Mouse (Mus musculus) limb, embryonic 11.5 days (tissue): ENCODE measurements around the gene Cldn19. TPM values are rescaled to one million over a fixed set of nuclear protein-coding genes. Genes with fewer than 3 reads are reported as not detected.

Experiments
- ATAC-seq: fragments of 200-750 bp; cut with Nextera tagmentation; 2 replicates; pipeline ENCODE4 v1.8.0; 2017; ENCODE audit warnings: low read depth; ENCODE audit not compliant: insufficient number of reproducible peaks, low FRiP score, low TSS enrichment
- DNase-seq: peaks from one replicate; pipeline ENCODE4 v3.0.0-alpha.2; 2015; ENCODE audit warnings: low spot score
- H3K27ac ChIP-seq: fragments of 300-500 bp; sonication (generic); replicated peaks from 2 replicates; pipeline ENCODE4 v1.5.1; 2014; ENCODE audit warnings: low read depth, mild to moderate bottlenecking, low read length
- H3K27me3 ChIP-seq: fragments of 300-500 bp; sonication (generic); 2 replicates; pipeline ENCODE4 v1.6.1; 2014; ENCODE audit warnings: mild to moderate bottlenecking, low read length, mixed read lengths; ENCODE audit not compliant: control insufficient read depth, insufficient read depth
- H3K36me3 ChIP-seq: fragments of 300-500 bp; sonication (generic); 2 replicates; pipeline ENCODE4 v1.6.1; 2014; ENCODE audit warnings: mild to moderate bottlenecking, low read length, moderate library complexity, mixed read lengths; ENCODE audit not compliant: control insufficient read depth, insufficient read depth
- H3K4me1 ChIP-seq: fragments of 300-500 bp; sonication (generic); 2 replicates; pipeline ENCODE4 v1.6.1; 2014; ENCODE audit warnings: low read length, mixed read lengths; ENCODE audit not compliant: control insufficient read depth, insufficient read depth
- H3K4me2 ChIP-seq: fragments of 300-500 bp; sonication (generic); 2 replicates; pipeline ENCODE4 v1.6.1; 2014; ENCODE audit warnings: low read depth, mild to moderate bottlenecking, moderate library complexity; ENCODE audit not compliant: severe bottlenecking
- H3K4me3 ChIP-seq: fragments of 300-500 bp; sonication (generic); 2 replicates; pipeline ENCODE4 v1.5.1; 2014; ENCODE audit warnings: low read depth, low read length
- H3K9ac ChIP-seq: fragments of 300-500 bp; sonication (generic); 2 replicates; pipeline ENCODE4 v1.6.1; 2014; ENCODE audit warnings: mild to moderate bottlenecking, low read length
- H3K9me3 ChIP-seq: fragments of 300-500 bp; sonication (generic); 2 replicates; pipeline ENCODE4 v1.6.1; 2016; ENCODE audit warnings: low read length; ENCODE audit not compliant: control insufficient read depth
- WGBS: fragments of 180-500 bp; shearing (Covaris S2); extraction: QIAGEN DNeasy Blood & Tissue Kit; methylation state at CpG from one replicate; pipeline ENCODE4 v1.1.7; 2014; 5-methylcytosine and 5-hydroxymethylcytosine counted together
- polyA plus RNA-seq: library from polyadenylated mRNA; unstranded; fragments of >200 nt; fragmentation: Nextera tagmentation; extraction: Ambion mirVana; gene quantifications from 2 replicates; pipeline ENCODE4 v1.2.1, GENCODE M21; 2014

Cldn19 gene
- polyA plus RNA-seq, 1 experiment from 2014 or later: 0.05 TPM

DNA sequence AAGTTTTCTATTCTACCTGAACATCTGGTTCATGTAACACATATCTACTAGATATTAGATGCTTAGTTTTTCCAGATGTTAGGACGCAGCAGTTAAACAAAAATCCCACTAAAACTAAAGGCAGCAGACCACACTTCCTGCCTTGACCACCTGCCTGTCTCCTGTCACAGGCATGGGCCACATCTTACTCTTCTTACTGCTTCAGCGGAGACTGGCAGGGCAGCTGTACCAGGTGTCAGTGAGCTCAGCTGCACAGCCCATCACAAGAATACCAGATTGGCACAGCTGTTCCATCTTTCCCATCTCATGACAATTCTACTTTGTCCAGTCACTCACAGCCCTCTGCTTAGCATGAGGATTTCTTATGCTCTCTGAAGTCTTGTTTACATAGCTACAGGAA lies 42.1 kb downstream of the Cldn19 start:
- H3K4me3 ChIP-seq: no peak overlapping the region
- H3K4me2 ChIP-seq: no peak overlapping the region
- no peak for DNase-seq
- H3K4me1 ChIP-seq: no peaks in the 10 kb centered on the region
- H3K9me3 ChIP-seq: no peaks in the 10 kb centered on the region
- 66% methylated on average over 2 of the region's 2 CpGs for WGBS
- no peaks in the 10 kb centered on the region for H3K27me3 ChIP-seq
- ATAC-seq: no peak
- no peaks in the 10 kb centered on the region for H3K36me3 ChIP-seq
- H3K9ac ChIP-seq: no peak overlapping the region
- no peak overlapping the region for H3K27ac ChIP-seq

DNA sequence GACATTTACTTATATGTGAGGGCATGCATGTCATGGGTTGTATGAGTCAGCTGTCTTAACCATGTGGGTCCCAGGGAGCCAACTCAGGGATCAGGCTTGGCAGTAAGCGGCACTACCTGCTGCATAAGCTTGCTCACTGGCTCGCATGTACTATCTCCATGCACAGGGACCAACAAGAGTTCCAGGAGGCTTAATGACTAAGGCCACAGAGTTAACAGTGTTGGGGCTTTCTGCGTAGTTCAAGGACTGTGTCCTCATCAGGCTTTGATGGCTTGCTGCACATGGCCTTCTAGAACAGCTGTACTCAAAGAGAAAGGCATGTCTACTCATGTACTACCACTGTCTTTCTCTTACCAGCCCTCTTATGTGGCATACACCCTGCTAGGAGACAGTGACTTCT lies 45.5 kb downstream of the Cldn19 start:
- WGBS: 96% methylated on average over 3 of the region's 3 CpGs
- Histone ChIP-seq H3K36me3 (no peaks in the 10 kb centered on the region), H3K27ac (no peak overlapping the region), H3K4me2 (no peak overlapping the region), H3K27me3 (no peaks in the 10 kb centered on the region), H3K4me3 (no peak overlapping the region), H3K4me1 (no peaks in the 10 kb centered on the region), H3K9me3 (no peaks in the 10 kb centered on the region), H3K9ac (no peak overlapping the region)
- ATAC-seq: no peak
- DNase-seq: no peak

DNA sequence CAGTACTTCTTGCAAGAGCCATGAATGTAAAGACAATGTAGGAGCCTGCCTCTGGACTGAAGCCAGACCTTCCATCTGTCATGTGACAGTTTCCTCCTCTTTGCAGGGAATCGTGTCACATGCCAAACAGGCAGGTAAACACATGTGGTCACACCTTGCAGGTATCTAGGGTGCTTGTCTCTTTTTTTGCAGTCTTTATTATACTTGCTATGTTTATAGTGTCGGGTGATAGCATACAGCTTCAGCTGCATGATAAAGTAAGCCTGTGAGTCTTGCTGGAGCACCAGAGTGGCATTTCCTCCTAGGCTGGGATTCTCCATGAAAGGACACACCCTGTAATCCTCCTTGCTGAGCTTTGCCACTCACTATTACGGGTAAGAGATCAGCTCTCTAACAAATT lies 46.6 kb downstream of the Cldn19 start:
- no peaks in the 10 kb centered on the region for H3K4me1 ChIP-seq
- 90% methylated on average over 3 of the region's 3 CpGs for WGBS

DNA sequence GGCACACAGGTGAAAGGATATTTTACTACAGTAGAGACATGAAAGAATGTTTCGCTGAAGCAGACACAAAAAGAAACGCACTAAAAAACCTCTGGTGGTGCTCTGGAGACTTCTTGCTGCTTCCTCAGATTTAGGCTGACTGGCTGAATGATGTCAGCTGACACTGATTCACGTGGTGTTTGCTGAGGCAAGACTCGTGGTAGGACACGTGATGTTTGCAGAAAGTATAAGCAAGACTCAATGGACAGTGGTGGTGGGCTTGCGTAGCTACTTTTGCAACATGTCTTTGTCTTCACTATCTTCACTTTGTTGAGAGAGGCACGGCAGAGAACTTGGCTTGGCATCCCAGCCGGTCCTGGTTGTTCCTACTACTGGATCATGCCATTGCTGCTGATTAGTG lies 48.1 kb downstream of the Cldn19 start:
- no peak overlapping the region for H3K27ac ChIP-seq
- WGBS: 93% methylated on average over 8 of the region's 8 CpGs
- no peaks in the 10 kb centered on the region for H3K36me3 ChIP-seq
- ATAC-seq: no peak
- no peak overlapping the region for H3K9ac ChIP-seq
- H3K9me3 ChIP-seq: no peaks in the 10 kb centered on the region
- H3K4me1 ChIP-seq: no peaks in the 10 kb centered on the region
- H3K4me2 ChIP-seq: no peak overlapping the region
- no peak overlapping the region for H3K4me3 ChIP-seq
- H3K27me3 ChIP-seq: no peaks in the 10 kb centered on the region
- no peak for DNase-seq

More for the DNA sequence above, 46.6 kb downstream of the Cldn19 start:
- H3K27ac ChIP-seq: no peak overlapping the region
- DNase-seq (no peak), ATAC-seq (no peak)
- H3K36me3 ChIP-seq: no peaks in the 10 kb centered on the region
- H3K9ac ChIP-seq: no peak overlapping the region
- no peaks in the 10 kb centered on the region for H3K27me3 ChIP-seq
- H3K4me3 ChIP-seq: no peak overlapping the region
- H3K9me3 ChIP-seq: no peaks in the 10 kb centered on the region
- H3K4me2 ChIP-seq: no peak overlapping the region

DNA sequence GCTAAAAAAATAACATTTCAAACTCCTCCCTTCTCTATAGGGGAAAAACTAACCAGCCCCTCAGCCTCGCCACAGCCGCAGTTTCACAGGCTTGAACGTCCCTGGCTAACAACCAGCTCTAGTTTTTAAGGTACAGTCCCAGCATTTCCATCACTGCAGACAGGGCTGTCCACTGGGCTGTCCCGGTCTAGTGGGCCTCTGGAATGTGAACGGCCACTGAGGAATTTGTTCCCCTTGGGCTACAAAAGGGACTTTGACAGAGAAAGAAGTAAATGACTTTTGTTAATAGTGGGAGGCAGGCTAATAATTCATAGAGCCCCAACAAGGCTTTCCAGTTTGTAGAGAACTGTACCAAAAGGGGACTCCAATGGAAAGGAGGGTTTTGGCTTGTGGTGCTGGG lies 50.2 kb downstream of the Cldn19 start:
- no peak overlapping the region for H3K4me2 ChIP-seq
- H3K36me3 ChIP-seq: peaks cover 5% of the 10 kb centered on the region; the same call in 1 of the 2 replicates
- no peaks in the 10 kb centered on the region for H3K4me1 ChIP-seq
- H3K27ac ChIP-seq: no peak overlapping the region
- no peak overlapping the region for H3K4me3 ChIP-seq
- no peak; the same call in 1 of the 2 replicates for ATAC-seq
- H3K9ac ChIP-seq: no peak overlapping the region
- no peaks in the 10 kb centered on the region for H3K27me3 ChIP-seq
- 82% methylated on average over 5 of the region's 5 CpGs for WGBS
- H3K9me3 ChIP-seq: no peaks in the 10 kb centered on the region
- DNase-seq: no peak

Other genes starting within 250 kb of the Cldn19 start
- gene Slc2a1, start 146.7 kb upstream of the Cldn19 start, polyA plus RNA-seq: 99.7 and 113 TPM in 2 replicates
- gene Zfp691, start 81.2 kb upstream of the Cldn19 start, polyA plus RNA-seq: 10.0 and 13.7 TPM in 2 replicates
- 6.9 and 8.7 TPM in 2 replicates for gene Ermap, start 65.4 kb upstream of the Cldn19 start, polyA plus RNA-seq
- gene Svbp, start 60.1 kb upstream of the Cldn19 start, polyA plus RNA-seq: 150 and 164 TPM in 2 replicates
- gene Tmem269, start 37.2 kb upstream of the Cldn19 start, polyA plus RNA-seq: not detected in 2 replicates
- gene AU022252, start 22.7 kb upstream of the Cldn19 start, polyA plus RNA-seq: 37.0 and 44.7 TPM in 2 replicates
- 21.9 and 24.1 TPM in 2 replicates for gene P3h1, start 22.5 kb upstream of the Cldn19 start, polyA plus RNA-seq
- gene Ybx1, start 39.2 kb downstream of the Cldn19 start, polyA plus RNA-seq: 1,145 and 1,200 TPM in 2 replicates
- gene Ppih, start 65.1 kb downstream of the Cldn19 start, polyA plus RNA-seq: 162 and 170 TPM in 2 replicates
- 5.5 and 7.3 TPM in 2 replicates for gene Ccdc30, start 160.1 kb downstream of the Cldn19 start, polyA plus RNA-seq
- gene Ppcs, start 167.0 kb downstream of the Cldn19 start, polyA plus RNA-seq: 35.7 and 38.7 TPM in 2 replicates
- gene Zmynd12, start 167.4 kb downstream of the Cldn19 start, polyA plus RNA-seq: 0.34 and 0.36 TPM in 2 replicates
- gene Rimkla, start 237.2 kb downstream of the Cldn19 start, polyA plus RNA-seq: 0.67 and 1.2 TPM in 2 replicates